Mouse (Mus musculus): Measurements from ENCODE around the gene Itpkb. TPM values are rescaled to one million over a fixed set of nuclear protein-coding genes. Genes with fewer than 3 reads are reported as not detected.

Itpkb gene
- polyA plus RNA-seq, 1 experiment, result 12.5 TPM

- Histone ChIP-seq H3K4me3 (ENCODE audit: insufficient read depth, low read length) (no peak overlapping the region), H3K27ac (ENCODE audit: insufficient read depth, low read length) (no peak overlapping the region), H3K4me1 (ENCODE audit: control insufficient read depth, insufficient read depth, low read length) (peaks cover 5% of the 10 kb centered on the region; the same call in 1 of the 2 replicates)
- TF ChIP-seq POLR2A (IDR thresholded peaks at IDR 0.05; ENCODE audit: low read depth, low read length), result no peak
- no peak for TF ChIP-seq CTCF (IDR thresholded peaks at IDR 0.05; ENCODE audit: borderline replicate concordance, insufficient read depth, low read length)
These were observed 101.5 kb downstream of the Itpkb start for GRCm38 (mm10) chr1:180431833-180432232.

- Histone ChIP-seq H3K27ac (ENCODE audit: insufficient read depth, low read length) (no peak overlapping the region), H3K4me1 (ENCODE audit: control insufficient read depth, insufficient read depth, low read length) (0 out of 2 replicates have a peak, but pooled peaks cover under 1% of the 10 kb centered on the region), H3K4me3 (ENCODE audit: insufficient read depth, low read length) (no peak overlapping the region)
- no peak for TF ChIP-seq CTCF (IDR thresholded peaks at IDR 0.05; ENCODE audit: borderline replicate concordance, insufficient read depth, low read length)
- TF ChIP-seq POLR2A (IDR thresholded peaks at IDR 0.05; ENCODE audit: low read depth, low read length), result no peak
These were observed 102.8 kb downstream of the Itpkb start for GRCm38 (mm10) chr1:180433098-180433538.

- Histone ChIP-seq H3K27ac (ENCODE audit: insufficient read depth, low read length) (no peak overlapping the region), H3K4me1 (ENCODE audit: control insufficient read depth, insufficient read depth, low read length) (no peaks in the 10 kb centered on the region), H3K4me3 (ENCODE audit: insufficient read depth, low read length) (no peak overlapping the region)
- TF ChIP-seq POLR2A (IDR thresholded peaks at IDR 0.05; ENCODE audit: low read depth, low read length), result no peak
- TF ChIP-seq CTCF (IDR thresholded peaks at IDR 0.05; ENCODE audit: borderline replicate concordance, insufficient read depth, low read length), result peak; percentile 97
These were observed 103.7 kb downstream of the Itpkb start for GRCm38 (mm10) chr1:180433796-180434566.

GRCm38 (mm10) chr1:180434925-180435324, 104.6 kb downstream of the Itpkb start:
- no peak overlapping the region for H3K4me3 ChIP-seq (ENCODE audit: insufficient read depth, low read length)
- TF ChIP-seq POLR2A (IDR thresholded peaks at IDR 0.05; ENCODE audit: low read depth, low read length), result no peak
- no peak for TF ChIP-seq CTCF (IDR thresholded peaks at IDR 0.05; ENCODE audit: borderline replicate concordance, insufficient read depth, low read length)
- no peaks in the 10 kb centered on the region for H3K4me1 ChIP-seq (ENCODE audit: control insufficient read depth, insufficient read depth, low read length)
- no peak overlapping the region for H3K27ac ChIP-seq (ENCODE audit: insufficient read depth, low read length)

GRCm38 (mm10) chr1:180439496-180439895, 109.2 kb downstream of the Itpkb start:
- Histone ChIP-seq H3K4me3 (ENCODE audit: insufficient read depth, low read length) (no peak overlapping the region), H3K27ac (ENCODE audit: insufficient read depth, low read length) (no peak overlapping the region), H3K4me1 (ENCODE audit: control insufficient read depth, insufficient read depth, low read length) (no peaks in the 10 kb centered on the region)
- no peak for TF ChIP-seq CTCF (IDR thresholded peaks at IDR 0.05; ENCODE audit: borderline replicate concordance, insufficient read depth, low read length)
- TF ChIP-seq POLR2A (IDR thresholded peaks at IDR 0.05; ENCODE audit: low read depth, low read length), result no peak

- Histone ChIP-seq H3K27ac (ENCODE audit: insufficient read depth, low read length) (no peak overlapping the region), H3K4me3 (ENCODE audit: insufficient read depth, low read length) (no peak overlapping the region), H3K4me1 (ENCODE audit: control insufficient read depth, insufficient read depth, low read length) (no peaks in the 10 kb centered on the region)
- no peak for TF ChIP-seq POLR2A (IDR thresholded peaks at IDR 0.05; ENCODE audit: low read depth, low read length)
These were observed 114.1 kb downstream of the Itpkb start for GRCm38 (mm10) chr1:180444411-180444810.

- TF ChIP-seq POLR2A (IDR thresholded peaks at IDR 0.05; ENCODE audit: low read depth, low read length) (no peak), CTCF (IDR thresholded peaks at IDR 0.05; ENCODE audit: borderline replicate concordance, insufficient read depth, low read length) (no peak)
- no peak overlapping the region for H3K27ac ChIP-seq (ENCODE audit: insufficient read depth, low read length)
- no peaks in the 10 kb centered on the region for H3K4me1 ChIP-seq (ENCODE audit: control insufficient read depth, insufficient read depth, low read length)
These were observed 119.4 kb downstream of the Itpkb start for GRCm38 (mm10) chr1:180449641-180450040.

GRCm38 (mm10) chr1:180458274-180458673, 128.0 kb downstream of the Itpkb start:
- H3K4me1 ChIP-seq (ENCODE audit: control insufficient read depth, insufficient read depth, low read length), result no peaks in the 10 kb centered on the region; the same call in 1 of the 2 replicates
- no peak overlapping the region for H3K4me3 ChIP-seq (ENCODE audit: insufficient read depth, low read length)
- TF ChIP-seq POLR2A (IDR thresholded peaks at IDR 0.05; ENCODE audit: low read depth, low read length) (no peak), CTCF (IDR thresholded peaks at IDR 0.05; ENCODE audit: borderline replicate concordance, insufficient read depth, low read length) (no peak)
- H3K27ac ChIP-seq (ENCODE audit: insufficient read depth, low read length), result no peak overlapping the region

More at GRCm38 (mm10) chr1:180449641-180450040, 119.4 kb downstream of the Itpkb start:
- no peak overlapping the region for H3K4me3 ChIP-seq (ENCODE audit: insufficient read depth, low read length)

- TF ChIP-seq CTCF (IDR thresholded peaks at IDR 0.05; ENCODE audit: borderline replicate concordance, insufficient read depth, low read length) (no peak), POLR2A (IDR thresholded peaks at IDR 0.05; ENCODE audit: low read depth, low read length) (no peak)
- no peak overlapping the region for H3K27ac ChIP-seq (ENCODE audit: insufficient read depth, low read length)
- no peaks in the 10 kb centered on the region; the same call in 1 of the 2 replicates for H3K4me1 ChIP-seq (ENCODE audit: control insufficient read depth, insufficient read depth, low read length)
- H3K4me3 ChIP-seq (ENCODE audit: insufficient read depth, low read length), result no peak overlapping the region
These were observed 128.4 kb downstream of the Itpkb start for GRCm38 (mm10) chr1:180458680-180459079.

GRCm38 (mm10) chr1:180460721-180461120, 130.4 kb downstream of the Itpkb start:
- no peaks in the 10 kb centered on the region; the same call in 1 of the 2 replicates for H3K4me1 ChIP-seq (ENCODE audit: control insufficient read depth, insufficient read depth, low read length)
- H3K4me3 ChIP-seq (ENCODE audit: insufficient read depth, low read length), result no peak overlapping the region
- no peak overlapping the region for H3K27ac ChIP-seq (ENCODE audit: insufficient read depth, low read length)
- TF ChIP-seq POLR2A (IDR thresholded peaks at IDR 0.05; ENCODE audit: low read depth, low read length) (no peak), CTCF (IDR thresholded peaks at IDR 0.05; ENCODE audit: borderline replicate concordance, insufficient read depth, low read length) (no peak)
